Mouse (Mus musculus) limb, embryonic 14.5 days (tissue): Measurements from ENCODE around the gene Mns1. TPM values are rescaled to one million over a fixed set of nuclear protein-coding genes. Genes with fewer than 3 reads are reported as not detected.
A peak's percentile ranks its signal among the peaks of the same experiment; 100 is the strongest.

Experiments
- ATAC-seq: fragments of 200-750 bp; cut with Nextera tagmentation; 2 replicates; pipeline ENCODE4 v1.8.0; 2017; ENCODE audit warnings: low read depth, moderate number of reproducible peaks, moderate TSS enrichment; ENCODE audit not compliant: low FRiP score
- DNase-seq: peaks from one replicate; pipeline ENCODE4 v3.0.0-alpha.2; 2015; ENCODE audit warnings: low spot score
- H3K27ac ChIP-seq: fragments of 300-500 bp; sonication (generic); replicated peaks from 2 replicates; pipeline ENCODE4 v1.5.1; 2014; ENCODE audit warnings: low read depth, mild to moderate bottlenecking, low read length, moderate library complexity, mixed read lengths
- H3K27me3 ChIP-seq: fragments of 300-500 bp; sonication (generic); 2 replicates; pipeline ENCODE4 v1.6.1; 2014; ENCODE audit warnings: low read length, mixed read lengths; ENCODE audit not compliant: control insufficient read depth, insufficient read depth
- H3K36me3 ChIP-seq: fragments of 300-500 bp; sonication (generic); 2 replicates; pipeline ENCODE4 v1.6.1; 2014; ENCODE audit warnings: mild to moderate bottlenecking, low read length, moderate library complexity, mixed read lengths; ENCODE audit not compliant: control insufficient read depth, insufficient read depth
- H3K4me1 ChIP-seq: fragments of 300-500 bp; sonication (generic); 2 replicates; pipeline ENCODE4 v1.6.1; 2014; ENCODE audit warnings: antibody characterized with exemption, low read length, mixed read lengths; ENCODE audit not compliant: control insufficient read depth, insufficient read depth
- H3K4me2 ChIP-seq: fragments of 300-500 bp; sonication (generic); replicated peaks from 2 replicates; pipeline ENCODE4 v1.6.1; 2014; ENCODE audit warnings: low read depth, mild to moderate bottlenecking, low read length, moderate library complexity; ENCODE audit not compliant: severe bottlenecking
- H3K4me3 ChIP-seq: fragments of 300-500 bp; sonication (generic); replicated peaks from 2 replicates; pipeline ENCODE4 v1.5.1; 2014; ENCODE audit warnings: low read length
- H3K9ac ChIP-seq: fragments of 300-500 bp; sonication (generic); 2 replicates; pipeline ENCODE4 v1.6.1; 2014; ENCODE audit warnings: mild to moderate bottlenecking, low read depth, low read length, moderate library complexity; ENCODE audit not compliant: severe bottlenecking
- H3K9me3 ChIP-seq: fragments of 300-500 bp; sonication (generic); 2 replicates; pipeline ENCODE4 v1.6.1; 2016; ENCODE audit warnings: low read length; ENCODE audit not compliant: control insufficient read depth
- POLR2A ChIP-seq: fragments of 200-500 bp; IDR thresholded peaks from 2 replicates; pipeline ENCODE4 v1.8.0; 2012; ENCODE audit warnings: inconsistent platforms, mild to moderate bottlenecking, moderate library complexity, borderline replicate concordance; ENCODE audit not compliant: insufficient read depth, insufficient read length; ENCODE audit errors: extremely low read depth
- WGBS: fragments of 180-500 bp; shearing (Covaris S2); extraction: QIAGEN DNeasy Blood & Tissue Kit; methylation state at CpG from one replicate; pipeline ENCODE4 v1.1.7; 2014; 5-methylcytosine and 5-hydroxymethylcytosine counted together
- polyA plus RNA-seq, 2 experiments: library from polyadenylated mRNA; depleted of rRNA in 1 of 2; stranded (reverse) in 1 of 2; unstranded in 1 of 2; fragments of >200 nt; fragmentation: Nextera tagmentation in 1 of 2; extraction: Ambion mirVana in 1 of 2; gene quantifications; 2 replicates each; pipeline versions ENCODE4 v1.2.1 to v1.2.3; 2012 to 2014

Gene Mns1
- polyA plus RNA-seq, 2 experiments, result 15.4 to 22.5 TPM

- TF ChIP-seq POLR2A, result no peak
- no peak overlapping the region for H3K9ac ChIP-seq
- no peak overlapping the region for H3K27ac ChIP-seq
- ATAC-seq, result no peak
- no peaks in the 10 kb centered on the region for H3K27me3 ChIP-seq
- H3K4me2 ChIP-seq, result no peak overlapping the region
- WGBS, result 74% methylated on average over 3 of the region's 3 CpGs
- DNase-seq, result no peak
- no peaks in the 10 kb centered on the region for H3K4me1 ChIP-seq
- H3K9me3 ChIP-seq, result no peaks in the 10 kb centered on the region
- no peaks in the 10 kb centered on the region for H3K36me3 ChIP-seq
- no peak overlapping the region for H3K4me3 ChIP-seq
Measured at GRCm38 (mm10) chr9:72404934-72405333, 32.9 kb upstream of the Mns1 start.

- no peak for TF ChIP-seq POLR2A
- 86% methylated on average over 9 of the region's 9 CpGs for WGBS
- H3K9me3 ChIP-seq, result no peaks in the 10 kb centered on the region
- H3K27me3 ChIP-seq, result no peaks in the 10 kb centered on the region
- H3K4me3 ChIP-seq, result no peak overlapping the region
- H3K4me2 ChIP-seq, result no peak overlapping the region
- ATAC-seq (no peak), DNase-seq (no peak)
- H3K36me3 ChIP-seq, result no peaks in the 10 kb centered on the region
- no peak overlapping the region for H3K27ac ChIP-seq
- H3K4me1 ChIP-seq, result no peaks in the 10 kb centered on the region
- no peak overlapping the region for H3K9ac ChIP-seq
Measured at GRCm38 (mm10) chr9:72405882-72406638, 31.8 kb upstream of the Mns1 start.

GRCm38 (mm10) chr9:72408131-72408586 is 29.7 kb upstream of the Mns1 start:
- Histone ChIP-seq H3K4me3 (peak overlapping the region; percentile 31), H3K4me2 (peak overlapping the region; percentile 45), H3K27me3 (no peaks in the 10 kb centered on the region), H3K4me1 (no peaks in the 10 kb centered on the region), H3K9me3 (no peaks in the 10 kb centered on the region), H3K36me3 (no peaks in the 10 kb centered on the region), H3K27ac (no peak overlapping the region), H3K9ac (peak overlapping the region; percentile 49)
- DNase-seq (peak; percentile 86), ATAC-seq (peak; percentile 91)
- no peak for TF ChIP-seq POLR2A
- 7% methylated on average over 12 of the region's 12 CpGs for WGBS

- H3K9ac ChIP-seq, result no peak overlapping the region
- WGBS, result 49% methylated on average over 15 of the region's 15 CpGs
- DNase-seq (no peak), ATAC-seq (no peak)
- no peak overlapping the region for H3K4me3 ChIP-seq
- no peaks in the 10 kb centered on the region for H3K27me3 ChIP-seq
- H3K4me1 ChIP-seq, result no peaks in the 10 kb centered on the region
- TF ChIP-seq POLR2A, result no peak
- H3K36me3 ChIP-seq, result no peaks in the 10 kb centered on the region
- H3K27ac ChIP-seq, result no peak overlapping the region
- no peaks in the 10 kb centered on the region for H3K9me3 ChIP-seq
- H3K4me2 ChIP-seq, result no peak overlapping the region
Measured at GRCm38 (mm10) chr9:72409381-72410225, 28.2 kb upstream of the Mns1 start.

GRCm38 (mm10) chr9:72411746-72412145 is 26.1 kb upstream of the Mns1 start:
- WGBS, result 93% methylated on average over 2 of the region's 2 CpGs
- no peak for DNase-seq

More at GRCm38 (mm10) chr9:72411746-72412145, 26.1 kb upstream of the Mns1 start:
- no peaks in the 10 kb centered on the region for H3K4me1 ChIP-seq
- no peak overlapping the region for H3K9ac ChIP-seq
- H3K36me3 ChIP-seq, result no peaks in the 10 kb centered on the region
- H3K27ac ChIP-seq, result no peak overlapping the region
- no peaks in the 10 kb centered on the region for H3K27me3 ChIP-seq
- H3K4me3 ChIP-seq, result no peak overlapping the region
- H3K9me3 ChIP-seq, result no peaks in the 10 kb centered on the region
- no peak overlapping the region for H3K4me2 ChIP-seq
- ATAC-seq, result no peak
- no peak for TF ChIP-seq POLR2A
